Mouse (Mus musculus) limb, embryonic 11.5 days (tissue): ENCODE data around the gene Pacrg. TPM values are rescaled to one million over a fixed set of nuclear protein-coding genes. Genes with fewer than 3 reads are reported as not detected.

Experiments used
- ATAC-seq: fragments of 200-750 bp; cut with Nextera tagmentation; 2 replicates; pipeline ENCODE4 v1.8.0; 2017; ENCODE audit warnings: low read depth; ENCODE audit not compliant: insufficient number of reproducible peaks, low FRiP score, low TSS enrichment
- DNase-seq: peaks from one replicate; pipeline ENCODE4 v3.0.0-alpha.2; 2015; ENCODE audit warnings: low spot score
- H3K27ac ChIP-seq: fragments of 300-500 bp; sonication (generic); replicated peaks from 2 replicates; pipeline ENCODE4 v1.5.1; 2014; ENCODE audit warnings: low read depth, mild to moderate bottlenecking, low read length
- H3K27me3 ChIP-seq: fragments of 300-500 bp; sonication (generic); 2 replicates; pipeline ENCODE4 v1.6.1; 2014; ENCODE audit warnings: mild to moderate bottlenecking, low read length, mixed read lengths; ENCODE audit not compliant: control insufficient read depth, insufficient read depth
- H3K36me3 ChIP-seq: fragments of 300-500 bp; sonication (generic); 2 replicates; pipeline ENCODE4 v1.6.1; 2014; ENCODE audit warnings: mild to moderate bottlenecking, low read length, moderate library complexity, mixed read lengths; ENCODE audit not compliant: control insufficient read depth, insufficient read depth
- H3K4me1 ChIP-seq: fragments of 300-500 bp; sonication (generic); 2 replicates; pipeline ENCODE4 v1.6.1; 2014; ENCODE audit warnings: low read length, mixed read lengths; ENCODE audit not compliant: control insufficient read depth, insufficient read depth
- H3K4me2 ChIP-seq: fragments of 300-500 bp; sonication (generic); 2 replicates; pipeline ENCODE4 v1.6.1; 2014; ENCODE audit warnings: low read depth, mild to moderate bottlenecking, moderate library complexity; ENCODE audit not compliant: severe bottlenecking
- H3K4me3 ChIP-seq: fragments of 300-500 bp; sonication (generic); 2 replicates; pipeline ENCODE4 v1.5.1; 2014; ENCODE audit warnings: low read depth, low read length
- H3K9ac ChIP-seq: fragments of 300-500 bp; sonication (generic); 2 replicates; pipeline ENCODE4 v1.6.1; 2014; ENCODE audit warnings: mild to moderate bottlenecking, low read length
- H3K9me3 ChIP-seq: fragments of 300-500 bp; sonication (generic); 2 replicates; pipeline ENCODE4 v1.6.1; 2016; ENCODE audit warnings: low read length; ENCODE audit not compliant: control insufficient read depth
- WGBS: fragments of 180-500 bp; shearing (Covaris S2); extraction: QIAGEN DNeasy Blood & Tissue Kit; methylation state at CpG from one replicate; pipeline ENCODE4 v1.1.7; 2014; 5-methylcytosine and 5-hydroxymethylcytosine counted together
- polyA plus RNA-seq: library from polyadenylated mRNA; unstranded; fragments of >200 nt; fragmentation: Nextera tagmentation; extraction: Ambion mirVana; gene quantifications from 2 replicates; pipeline ENCODE4 v1.2.1, GENCODE M21; 2014

The Pacrg gene
- polyA plus RNA-seq, 1 experiment from 2014 or later: 1.3 TPM

DNA sequence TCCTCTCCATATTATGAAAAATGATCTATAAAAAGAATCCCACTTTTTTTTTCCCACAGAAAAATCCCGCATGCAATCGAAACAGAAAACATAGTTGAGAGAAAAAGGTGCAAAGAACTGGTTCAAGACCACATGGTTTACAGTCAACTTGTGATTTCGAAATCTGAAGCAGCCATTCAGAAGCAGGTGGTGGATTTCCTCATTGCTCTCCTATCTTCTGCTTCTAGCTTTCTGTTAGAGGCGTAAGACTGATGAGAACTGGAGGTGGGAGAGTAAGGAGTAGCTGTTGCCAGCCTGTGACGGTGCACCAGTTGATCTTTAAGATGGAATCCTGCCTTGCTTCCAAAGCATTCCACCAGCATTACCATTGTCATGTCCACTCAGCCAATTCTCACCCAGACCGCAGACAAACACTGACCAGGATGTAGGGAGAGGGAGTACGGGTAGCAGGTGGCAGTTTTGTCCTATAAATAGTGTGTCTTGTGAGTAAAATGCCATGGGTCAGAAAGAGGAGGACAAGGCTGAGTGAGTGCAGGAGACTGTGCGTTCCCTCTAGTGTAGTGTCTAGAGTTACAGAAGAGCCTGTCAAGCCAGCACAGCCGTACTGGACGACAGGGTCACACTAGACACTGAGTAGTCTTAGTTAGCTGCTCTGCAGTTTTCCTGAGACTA, 73.2 kb downstream of the Pacrg start:
- 82% methylated on average over 10 of the region's 10 CpGs for WGBS
- Histone ChIP-seq H3K9ac (no peak overlapping the region; the same call in 1 of the 2 replicates), H3K4me1 (no peaks in the 10 kb centered on the region), H3K27ac (no peak overlapping the region), H3K36me3 (no peaks in the 10 kb centered on the region), H3K4me2 (no peak overlapping the region), H3K27me3 (no peaks in the 10 kb centered on the region), H3K9me3 (no peaks in the 10 kb centered on the region), H3K4me3 (no peak overlapping the region)
- DNase-seq: no peak
- no peak for ATAC-seq

DNA sequence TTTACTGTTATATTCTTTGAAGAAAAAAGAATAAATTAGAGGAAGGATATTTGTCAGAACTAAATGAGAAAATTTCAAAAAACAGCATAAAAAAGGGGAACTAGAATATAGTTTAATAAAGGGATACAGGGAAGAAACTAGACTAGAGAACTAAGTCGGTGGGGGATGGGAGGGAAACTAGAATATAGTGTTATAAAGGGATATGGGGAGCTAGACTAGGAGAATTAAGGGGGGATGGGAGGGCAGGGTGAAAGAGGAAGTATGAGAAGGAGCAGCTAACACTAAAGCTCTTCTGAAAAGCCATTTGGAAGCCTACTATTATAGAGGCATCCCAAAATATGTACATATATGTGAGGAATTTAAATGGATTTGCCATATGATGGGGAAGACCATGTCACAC, 75.8 kb downstream of the Pacrg start:
- Histone ChIP-seq H3K36me3 (no peaks in the 10 kb centered on the region), H3K9ac (no peak overlapping the region), H3K4me2 (no peak overlapping the region), H3K4me3 (no peak overlapping the region), H3K4me1 (no peaks in the 10 kb centered on the region), H3K9me3 (no peaks in the 10 kb centered on the region), H3K27me3 (no peaks in the 10 kb centered on the region), H3K27ac (no peak overlapping the region)
- no peak for ATAC-seq
- WGBS: 86% methylated on average over 1 of the region's 1 CpGs
- no peak for DNase-seq

DNA sequence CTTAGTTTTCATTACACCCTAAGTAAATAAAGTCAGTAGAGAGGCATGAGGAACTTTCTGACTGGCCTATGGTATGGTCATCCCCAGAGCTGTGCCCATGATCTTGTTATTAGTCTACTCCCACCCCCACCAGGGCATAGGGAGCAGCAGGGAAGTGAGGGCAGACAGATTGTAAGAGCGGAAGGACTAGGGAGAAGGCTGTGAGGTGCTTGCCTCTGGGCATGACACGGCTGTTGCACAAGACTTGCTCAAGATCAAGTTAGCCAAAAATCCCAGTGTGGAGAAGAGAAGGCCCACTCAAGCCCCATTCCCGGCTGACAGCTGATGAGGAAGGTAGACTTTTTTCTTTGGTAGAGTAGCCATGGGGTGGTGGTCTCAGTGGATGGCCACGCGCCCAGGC, 82.7 kb downstream of the Pacrg start:
- Histone ChIP-seq H3K4me1 (no peaks in the 10 kb centered on the region), H3K27ac (no peak overlapping the region), H3K9me3 (no peaks in the 10 kb centered on the region), H3K27me3 (no peaks in the 10 kb centered on the region), H3K36me3 (no peaks in the 10 kb centered on the region), H3K9ac (no peak overlapping the region), H3K4me3 (no peak overlapping the region), H3K4me2 (no peak overlapping the region)
- WGBS: 91% methylated on average over 5 of the region's 5 CpGs
- DNase-seq (no peak), ATAC-seq (no peak)

DNA sequence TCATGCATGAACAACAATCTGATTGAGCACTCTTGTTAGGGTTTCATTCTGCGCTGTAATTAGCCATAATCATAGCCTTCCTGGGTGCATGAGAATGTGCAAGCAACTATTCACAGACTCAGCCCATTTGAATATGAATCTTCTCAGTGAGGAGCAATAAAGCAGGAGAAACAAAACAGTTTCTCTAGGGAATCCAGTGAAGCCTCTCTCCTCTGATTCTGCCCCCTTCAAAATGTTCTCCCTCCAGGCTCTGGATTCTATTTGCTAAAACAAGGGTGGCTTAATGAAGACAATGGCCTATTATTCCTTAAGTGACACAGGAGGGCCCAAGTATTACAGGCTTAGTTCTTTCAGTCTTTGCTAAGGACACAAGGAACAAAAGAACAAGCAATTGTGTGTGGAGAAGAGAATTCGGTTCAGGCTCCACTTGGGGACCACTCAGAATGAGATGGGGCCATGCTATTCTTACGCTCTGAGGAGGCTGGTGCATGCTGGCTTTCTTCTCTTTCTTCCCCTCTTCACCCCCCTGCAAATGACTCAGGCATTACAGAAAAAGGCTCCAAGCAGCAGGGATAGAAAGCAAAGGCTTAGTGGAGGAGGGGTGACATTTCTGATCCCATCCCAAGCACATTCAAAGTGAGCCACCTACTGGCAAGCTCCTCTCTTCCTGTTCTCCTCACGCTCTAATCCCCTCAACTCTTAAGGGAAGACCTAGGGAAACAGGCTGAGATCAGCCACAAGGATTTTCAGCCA, 95.2 kb downstream of the Pacrg start:
- H3K4me1 ChIP-seq: 0 out of 2 replicates have a peak, but pooled peaks cover 2% of the 10 kb centered on the region
- H3K4me3 ChIP-seq: no peak overlapping the region
- WGBS: 36% methylated on average over 4 of the region's 4 CpGs
- H3K27ac ChIP-seq: no peak overlapping the region
- DNase-seq (peak; percentile 39), ATAC-seq (no peak)
- H3K36me3 ChIP-seq: no peaks in the 10 kb centered on the region
- H3K9me3 ChIP-seq: no peaks in the 10 kb centered on the region
- H3K4me2 ChIP-seq: no peak overlapping the region
- H3K27me3 ChIP-seq: no peaks in the 10 kb centered on the region
- no peak overlapping the region for H3K9ac ChIP-seq

DNA sequence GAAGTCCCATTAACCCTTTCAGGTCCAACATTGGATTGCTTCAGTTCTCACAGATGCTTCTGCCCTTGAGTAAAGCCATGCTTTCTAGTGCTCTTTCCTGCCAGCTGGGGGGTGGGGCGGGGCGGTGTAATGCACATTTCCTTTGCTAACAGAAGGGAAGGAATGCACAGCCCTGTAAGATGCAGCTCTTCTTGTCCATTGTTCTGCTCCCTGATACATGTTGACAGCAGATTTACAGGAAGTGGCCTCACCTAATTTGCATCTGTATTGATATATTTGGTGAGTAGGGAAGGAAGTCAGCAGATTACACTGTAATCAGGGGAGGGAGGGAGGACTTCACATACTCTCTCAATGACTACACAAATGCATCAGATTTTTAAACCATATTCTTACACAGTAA, 100.0 kb downstream of the Pacrg start:
- WGBS: 95% methylated on average over 2 of the region's 2 CpGs
- H3K4me1 ChIP-seq: 0 out of 2 replicates have a peak, but pooled peaks cover 2% of the 10 kb centered on the region
- no peaks in the 10 kb centered on the region for H3K36me3 ChIP-seq
- H3K9me3 ChIP-seq: no peaks in the 10 kb centered on the region
- H3K27me3 ChIP-seq: no peaks in the 10 kb centered on the region
- no peak for DNase-seq
- ATAC-seq: no peak
- no peak overlapping the region for H3K4me3 ChIP-seq
- no peak overlapping the region for H3K27ac ChIP-seq
- no peak overlapping the region for H3K9ac ChIP-seq
- no peak overlapping the region for H3K4me2 ChIP-seq

DNA sequence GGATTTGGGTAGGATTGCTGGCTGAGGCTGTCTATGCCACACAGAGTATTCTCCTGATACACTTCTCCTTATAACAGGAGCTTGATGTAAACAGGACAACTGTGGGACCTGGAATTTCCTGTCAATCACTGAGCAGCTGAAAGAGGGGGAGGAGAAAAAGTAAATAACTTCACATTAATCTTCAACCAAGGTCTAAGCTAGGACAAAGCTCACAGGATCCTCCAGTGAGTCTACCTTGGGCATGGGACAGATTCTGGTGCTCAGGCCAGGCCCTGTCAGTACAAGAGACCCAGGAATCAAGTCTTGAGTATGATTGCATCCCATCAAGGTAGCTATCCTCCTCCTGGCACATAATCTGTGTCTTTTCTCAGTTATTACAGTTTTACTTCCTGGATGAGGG, 102.1 kb downstream of the Pacrg start:
- Histone ChIP-seq H3K4me1 (no peaks in the 10 kb centered on the region), H3K4me3 (no peak overlapping the region), H3K36me3 (no peaks in the 10 kb centered on the region), H3K9ac (no peak overlapping the region), H3K27me3 (no peaks in the 10 kb centered on the region), H3K27ac (no peak overlapping the region), H3K4me2 (no peak overlapping the region), H3K9me3 (no peaks in the 10 kb centered on the region)
- ATAC-seq (no peak), DNase-seq (no peak)

DNA sequence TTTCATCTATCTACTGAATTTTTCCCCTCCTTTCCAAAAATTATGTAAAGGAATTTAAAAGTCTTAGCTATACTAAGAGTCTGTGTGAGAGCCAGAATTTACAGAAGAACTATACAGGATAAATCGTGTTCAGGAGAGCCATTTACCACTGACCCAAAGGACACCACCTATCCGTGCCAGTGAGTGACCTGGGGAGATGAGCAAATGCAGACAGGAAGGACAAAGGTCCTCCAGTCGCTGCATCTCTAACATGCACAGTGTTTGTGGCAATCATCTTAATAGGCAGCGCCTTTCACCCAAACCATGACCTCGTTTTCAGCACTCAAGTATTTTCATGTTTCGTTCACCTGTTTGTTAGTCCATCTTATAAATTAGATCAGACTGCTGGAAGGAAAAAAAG, 105.4 kb downstream of the Pacrg start:
- Histone ChIP-seq H3K4me3 (no peak overlapping the region), H3K36me3 (no peaks in the 10 kb centered on the region), H3K9me3 (no peaks in the 10 kb centered on the region), H3K4me1 (no peaks in the 10 kb centered on the region), H3K27me3 (no peaks in the 10 kb centered on the region), H3K9ac (no peak overlapping the region), H3K4me2 (no peak overlapping the region), H3K27ac (no peak overlapping the region)
- WGBS: 80% methylated on average over 6 of the region's 6 CpGs
- no peak for DNase-seq
- no peak for ATAC-seq

DNA sequence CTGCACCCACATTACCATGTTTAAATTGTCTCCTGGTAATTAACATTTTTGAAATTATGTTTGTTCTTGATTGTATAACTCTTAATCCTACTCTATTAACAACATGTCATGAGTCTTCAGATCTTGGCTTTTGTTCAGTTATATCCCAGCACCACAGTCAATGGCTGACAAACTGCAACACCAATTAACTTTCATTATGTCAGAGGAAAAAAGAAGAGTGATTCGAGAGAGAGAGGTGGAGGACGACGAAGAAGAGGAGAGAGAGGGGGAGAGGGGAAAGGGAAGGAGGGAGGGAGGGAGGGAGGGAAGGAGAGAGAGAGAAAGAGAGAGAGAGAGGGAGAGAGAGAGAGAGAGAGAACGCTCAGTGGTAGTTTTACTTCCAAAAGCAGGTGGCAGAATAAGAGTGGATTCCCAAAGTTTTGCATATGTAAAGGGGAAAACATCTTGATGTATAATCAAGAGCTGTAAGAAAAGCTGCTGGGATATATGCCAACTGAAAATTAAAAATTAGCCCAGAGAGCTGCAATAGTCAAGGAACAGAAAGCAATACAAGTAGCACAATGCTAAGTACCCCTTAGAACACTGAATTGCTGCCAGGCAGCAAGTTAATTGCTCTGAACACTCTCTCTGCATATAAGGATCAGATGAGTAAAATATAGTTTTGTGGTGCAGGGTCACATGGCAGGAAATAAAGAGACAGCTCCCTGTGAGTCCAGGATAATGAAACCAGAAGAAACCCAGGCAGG, 107.6 kb downstream of the Pacrg start:
- H3K27me3 ChIP-seq: no peaks in the 10 kb centered on the region
- 60% methylated on average over 4 of the region's 4 CpGs for WGBS
- H3K9me3 ChIP-seq: no peaks in the 10 kb centered on the region
- no peak overlapping the region for H3K4me3 ChIP-seq
- no peaks in the 10 kb centered on the region for H3K36me3 ChIP-seq
- no peak overlapping the region for H3K27ac ChIP-seq
- no peak for ATAC-seq
- no peak overlapping the region for H3K4me2 ChIP-seq
- H3K4me1 ChIP-seq: no peaks in the 10 kb centered on the region
- no peak for DNase-seq
- H3K9ac ChIP-seq: no peak overlapping the region
